Mouse (Mus musculus): ENCODE results near the gene Dmc1.

DNA sequence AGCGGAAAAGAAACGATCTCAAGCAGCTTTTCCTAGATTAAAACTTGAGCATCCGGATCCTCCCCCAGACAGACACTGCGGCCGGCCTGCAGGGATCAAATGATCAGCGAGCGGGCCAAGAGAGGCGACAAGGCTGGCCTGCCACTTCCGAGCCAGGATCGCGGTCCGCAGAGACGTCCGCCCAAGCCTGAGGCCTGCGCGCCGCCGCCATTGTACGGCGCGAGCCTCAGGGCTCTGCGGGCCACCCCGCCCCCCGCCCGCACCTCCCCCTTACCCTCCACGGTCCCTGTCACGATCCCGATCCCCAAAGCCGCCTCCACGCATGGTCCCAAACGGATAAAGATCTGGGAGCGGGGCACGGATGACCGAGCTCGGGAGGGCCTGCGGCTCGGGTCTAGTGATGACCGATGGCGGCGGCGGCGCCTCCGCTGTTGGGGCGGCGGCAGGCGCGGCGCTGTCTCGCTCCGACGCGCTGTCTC lies 58.9 kb downstream of the Dmc1 start:
- TF ChIP-seq CTCF (IDR thresholded peaks at IDR 0.05; ENCODE audit: control insufficient read depth, insufficient read depth, insufficient read length) = peak; percentile 5
- TF ChIP-seq CEBPB (IDR thresholded peaks at IDR 0.05; ENCODE audit: low read depth) = no peak
- no peak for TF ChIP-seq MAX (IDR thresholded peaks at IDR 0.05)

Data from C2C12 (cell line).